Mouse (Mus musculus): Measurements from ENCODE around the gene Cep112.

The Cep112 gene

GRCm38 (mm10) chr11:108901670-108902069 lies 476.7 kb downstream of the Cep112 start:
- Histone ChIP-seq H3K36me3 (ENCODE audit: control insufficient read depth, insufficient read depth, low read length, poor library complexity, severe bottlenecking) (no peaks in the 10 kb centered on the region), H3K27me3 (ENCODE audit: control insufficient read depth, insufficient read depth, low read length, poor library complexity, severe bottlenecking) (no peaks in the 10 kb centered on the region)
- no peak for DNase-seq (ENCODE audit: low read depth, low spot score)

GRCm38 (mm10) chr11:108902303-108902702 lies 477.3 kb downstream of the Cep112 start:
- Histone ChIP-seq H3K36me3 (ENCODE audit: control insufficient read depth, insufficient read depth, low read length, poor library complexity, severe bottlenecking) (no peaks in the 10 kb centered on the region), H3K27me3 (ENCODE audit: control insufficient read depth, insufficient read depth, low read length, poor library complexity, severe bottlenecking) (no peaks in the 10 kb centered on the region)
- DNase-seq (ENCODE audit: low read depth, low spot score): no peak

GRCm38 (mm10) chr11:108906590-108907254 lies 481.7 kb downstream of the Cep112 start:
- Histone ChIP-seq H3K27me3 (ENCODE audit: control insufficient read depth, insufficient read depth, low read length, poor library complexity, severe bottlenecking) (no peaks in the 10 kb centered on the region), H3K36me3 (ENCODE audit: control insufficient read depth, insufficient read depth, low read length, poor library complexity, severe bottlenecking) (no peaks in the 10 kb centered on the region)
- DNase-seq (ENCODE audit: low read depth, low spot score): no peak

GRCm38 (mm10) chr11:108909396-108910195 lies 484.6 kb downstream of the Cep112 start:
- DNase-seq (ENCODE audit: low read depth, low spot score): no peak
- no peaks in the 10 kb centered on the region for H3K27me3 ChIP-seq (ENCODE audit: control insufficient read depth, insufficient read depth, low read length, poor library complexity, severe bottlenecking)
- no peaks in the 10 kb centered on the region for H3K36me3 ChIP-seq (ENCODE audit: control insufficient read depth, insufficient read depth, low read length, poor library complexity, severe bottlenecking)

Data from splenic B cell, adult 2 months (primary cell).